Mouse (Mus musculus) embryo, embryonic 10.5 days (tissue): ENCODE measurements at regions not wholly inside any gene's neighbourhood (a gene's known extent, or its start where the extent isn't known, plus 50 kb on each side); places are given as distances from the start of the nearest gene placed in this dataset.

Experiments
- DNase-seq: peaks from one replicate; pipeline ENCODE4 v3.0.0-alpha.2; 2015; ENCODE audit warnings: low spot score

GRCm38 (mm10) chr1:185519811-185520210 is 65.2 kb downstream of the Slc30a10 start:
- no peak for DNase-seq

- DNase-seq = no peak
These were observed 69.4 kb downstream of the Slc30a10 start for GRCm38 (mm10) chr1:185524020-185524419.

GRCm38 (mm10) chr1:185533471-185533870 is 78.8 kb downstream of the Slc30a10 start:
- no peak for DNase-seq

DNA sequence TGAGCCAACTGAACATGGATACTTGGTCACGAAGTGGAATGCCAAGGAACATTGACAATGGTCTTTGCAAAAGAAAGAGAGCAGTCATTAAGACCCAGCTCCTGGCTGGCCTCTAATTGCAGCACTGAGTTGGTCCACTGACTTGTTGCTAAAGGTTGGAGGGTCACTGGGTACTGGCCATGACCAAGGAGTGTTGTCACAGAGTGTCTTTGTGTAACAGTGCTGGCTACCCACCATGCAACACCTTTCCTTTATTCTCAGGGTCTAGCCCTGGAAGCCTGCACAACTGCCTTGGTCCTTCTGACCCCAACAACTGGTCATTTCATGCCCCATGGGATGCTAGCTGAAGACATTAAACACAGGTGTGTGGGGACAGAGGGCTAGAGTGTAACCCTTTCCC is 79.5 kb downstream of the Slc30a10 start:
- no peak for DNase-seq

DNA sequence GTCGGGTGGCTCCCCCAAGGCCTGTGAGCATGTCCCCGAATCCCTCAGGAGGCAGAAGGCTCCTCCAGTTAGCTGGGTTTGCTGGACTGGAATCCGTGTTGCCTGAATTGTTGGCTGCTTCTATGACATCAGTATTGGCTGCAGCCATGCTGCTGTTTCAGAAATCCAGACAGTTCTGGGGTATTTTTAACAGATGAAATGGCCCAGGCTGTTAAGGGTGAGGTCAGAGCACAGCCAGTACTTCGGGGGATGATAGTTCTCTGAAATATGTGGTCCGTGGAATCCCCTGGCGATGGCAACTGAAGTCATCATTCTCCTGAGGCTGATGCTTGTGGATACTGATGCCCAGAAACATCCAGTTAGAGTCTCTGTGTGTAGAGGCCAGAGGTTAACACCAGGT is 80.7 kb downstream of the Slc30a10 start:
- no peak for DNase-seq

GRCm38 (mm10) chr1:185537236-185537635 is 82.6 kb downstream of the Slc30a10 start:
- DNase-seq = no peak

GRCm38 (mm10) chr1:185539458-185539857 is 84.8 kb downstream of the Slc30a10 start:
- no peak for DNase-seq

DNA sequence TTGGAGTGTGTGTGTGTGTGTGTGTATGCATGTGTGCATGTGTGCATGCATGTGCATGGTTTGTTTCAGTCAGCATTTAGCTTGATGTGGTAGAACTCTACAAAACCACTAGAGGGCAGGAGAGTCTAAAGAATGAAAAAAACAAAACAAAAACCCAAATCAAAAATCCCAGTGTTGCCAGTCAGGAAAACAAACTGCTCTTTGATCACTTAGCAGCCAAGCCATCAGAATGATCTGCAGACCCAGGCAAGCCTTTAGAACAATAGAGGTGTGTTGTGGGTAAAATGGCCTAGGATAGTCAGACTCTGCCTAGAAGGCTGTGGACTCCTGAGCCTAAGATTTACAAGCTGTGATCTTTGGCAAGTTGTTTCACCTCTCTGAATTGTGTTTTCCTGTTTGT is 91.7 kb downstream of the Slc30a10 start:
- DNase-seq = peak; percentile 86

DNA sequence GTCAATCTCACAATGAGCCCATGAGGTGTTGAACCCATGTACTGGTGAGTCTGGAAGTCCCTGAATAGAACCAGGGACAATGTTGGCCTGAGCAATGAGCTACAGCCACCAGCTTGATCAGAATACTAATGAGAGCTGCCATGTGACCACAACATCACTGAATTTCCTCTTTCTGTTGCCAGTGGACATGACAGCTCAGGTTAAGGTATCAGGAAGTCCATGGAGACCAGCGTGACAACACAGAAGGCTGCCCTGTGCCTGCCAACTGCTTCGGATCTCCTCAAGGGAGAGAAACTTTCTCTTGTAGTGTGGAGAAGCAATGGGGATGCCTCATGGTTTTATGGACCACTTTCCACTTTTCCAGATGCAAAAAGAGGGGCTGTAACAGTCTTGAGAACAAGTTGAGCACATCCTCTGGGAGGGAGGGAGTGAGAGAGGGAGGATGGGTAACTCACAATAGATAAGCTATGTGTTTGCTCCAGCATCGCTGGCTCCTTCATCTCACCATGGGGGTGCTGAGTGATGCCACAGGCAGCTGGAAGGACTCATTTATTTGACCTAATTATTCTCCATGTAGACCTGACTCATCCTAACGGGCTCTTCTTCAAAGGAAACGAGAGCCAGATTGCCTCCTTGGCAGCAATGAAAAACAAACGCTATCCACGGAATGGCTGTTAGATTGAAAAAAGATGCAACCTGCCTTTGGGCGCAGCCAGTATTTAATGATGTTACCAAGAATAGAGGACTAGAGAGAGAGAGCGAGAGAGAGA is 118.3 kb downstream of the Slc30a10 start:
- DNase-seq = no peak

DNA sequence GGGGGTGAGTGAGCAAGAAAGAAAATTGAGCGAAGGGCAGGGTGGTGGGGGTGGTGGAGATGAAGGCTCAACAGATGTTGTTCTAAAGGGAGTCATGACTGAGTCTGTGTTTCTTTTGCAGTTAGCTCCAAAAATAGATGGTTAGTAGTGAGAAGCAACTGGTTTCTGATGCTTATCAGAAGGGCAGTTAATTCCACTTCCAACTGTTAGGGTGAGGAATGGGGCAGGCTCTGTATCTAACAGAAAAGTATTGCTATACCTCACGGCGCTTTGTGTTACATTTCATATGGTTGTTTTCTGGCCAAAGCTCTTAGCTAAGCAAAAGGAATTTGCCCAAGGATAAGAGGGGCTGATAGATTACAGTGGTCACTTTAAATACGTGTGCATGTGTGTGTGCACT is 120.3 kb downstream of the Slc30a10 start:
- no peak for DNase-seq

- no peak for DNase-seq
These were observed 125.2 kb downstream of the Slc30a10 start for GRCm38 (mm10) chr1:185579824-185580223.

GRCm38 (mm10) chr1:185585191-185585870 is 130.7 kb downstream of the Slc30a10 start:
- no peak for DNase-seq

DNA sequence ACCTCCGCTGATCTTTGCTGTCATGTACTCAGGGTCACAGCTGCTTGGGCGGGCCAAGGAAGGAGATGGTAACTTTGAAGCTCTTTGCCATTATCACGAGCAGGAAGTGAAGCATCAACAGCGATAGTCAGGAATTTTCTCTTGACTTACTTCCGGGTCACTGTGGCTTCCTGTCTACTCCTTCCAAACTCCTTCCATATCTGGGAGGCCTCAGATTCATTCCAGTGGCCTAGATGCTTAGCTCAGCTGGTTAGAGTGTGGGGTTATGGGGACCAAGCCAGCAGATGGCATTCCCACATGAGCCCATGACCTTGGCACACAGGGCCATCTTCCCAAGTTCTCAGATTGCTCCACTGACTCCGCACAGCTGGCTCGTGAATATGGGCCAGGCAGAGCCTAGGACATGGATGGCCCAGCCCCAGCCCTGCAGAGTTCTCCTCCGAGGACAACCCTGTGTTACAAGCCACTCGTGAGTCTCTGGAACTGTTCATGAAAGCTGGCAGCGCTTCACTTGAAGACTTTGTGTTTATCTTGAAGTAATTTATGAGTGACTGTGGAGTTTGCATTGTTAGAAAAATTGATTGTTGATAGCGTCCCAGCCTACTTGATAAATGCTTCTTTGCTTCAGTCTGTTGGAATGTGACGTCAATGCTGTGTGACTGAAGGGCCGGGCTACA is 133.2 kb downstream of the Slc30a10 start:
- DNase-seq = no peak

GRCm38 (mm10) chr1:185588348-185588719 is 133.7 kb downstream of the Slc30a10 start:
- no peak for DNase-seq

DNA sequence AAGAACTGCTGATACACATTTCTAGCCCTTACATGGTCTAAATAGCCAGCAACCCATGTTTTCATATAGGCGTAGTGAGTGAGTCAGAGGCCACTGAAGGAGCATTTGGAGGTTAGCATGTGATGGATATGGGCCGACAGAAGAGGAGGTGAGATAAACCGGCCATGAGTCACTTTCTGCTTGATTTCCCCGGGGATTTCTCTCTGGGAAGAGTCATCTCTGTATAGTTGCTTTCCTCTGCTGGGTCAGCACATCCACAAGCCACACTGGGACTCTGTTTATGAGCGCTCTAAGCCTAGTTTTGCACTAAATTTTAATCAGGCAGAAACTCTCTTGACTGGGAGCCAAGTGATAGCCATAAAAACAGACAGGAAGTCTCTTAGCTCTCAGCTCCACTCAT is 142.2 kb downstream of the Slc30a10 start:
- no peak for DNase-seq

DNA sequence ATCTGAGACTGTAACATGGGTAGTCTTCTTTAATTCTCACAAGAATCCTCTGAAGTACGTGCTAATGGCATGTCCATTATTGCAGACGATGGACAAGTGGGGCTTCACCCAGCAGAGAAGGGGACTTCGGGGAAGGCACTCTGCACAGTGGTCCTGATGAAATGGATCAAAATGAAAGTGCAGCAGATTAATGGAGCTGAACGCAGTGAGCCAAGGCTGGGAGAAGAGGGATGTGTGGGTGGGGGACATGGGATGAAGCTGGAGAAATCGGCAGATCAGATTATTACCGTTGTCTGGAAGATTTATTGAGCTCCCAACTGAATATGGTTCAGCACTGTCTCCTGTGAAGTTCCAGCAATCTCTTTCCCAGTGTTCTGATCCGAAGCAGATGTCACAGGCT is 143.9 kb downstream of the Slc30a10 start:
- DNase-seq = no peak

DNA sequence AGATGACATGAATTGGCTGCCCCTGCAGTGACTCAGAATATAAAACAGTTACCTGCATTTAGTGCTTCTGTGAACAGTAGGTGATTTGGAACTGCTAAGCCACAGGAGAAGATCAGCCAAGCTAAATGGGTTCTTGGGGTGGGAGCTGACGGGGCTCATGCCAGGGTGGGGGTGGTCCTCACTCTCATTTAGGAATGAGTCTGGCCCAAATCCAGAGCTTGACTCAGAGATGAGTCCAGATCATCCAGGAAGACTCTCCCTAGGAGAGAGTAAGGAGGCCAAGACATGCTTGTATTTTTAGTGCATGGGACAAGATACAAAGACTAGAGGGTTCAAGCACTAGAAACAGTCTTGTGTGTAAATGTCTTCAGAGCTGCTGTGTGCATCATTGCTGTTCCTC is 146.5 kb downstream of the Slc30a10 start:
- no peak for DNase-seq

- DNase-seq = no peak
These were observed 151.3 kb downstream of the Slc30a10 start for GRCm38 (mm10) chr1:185605996-185606395.

DNA sequence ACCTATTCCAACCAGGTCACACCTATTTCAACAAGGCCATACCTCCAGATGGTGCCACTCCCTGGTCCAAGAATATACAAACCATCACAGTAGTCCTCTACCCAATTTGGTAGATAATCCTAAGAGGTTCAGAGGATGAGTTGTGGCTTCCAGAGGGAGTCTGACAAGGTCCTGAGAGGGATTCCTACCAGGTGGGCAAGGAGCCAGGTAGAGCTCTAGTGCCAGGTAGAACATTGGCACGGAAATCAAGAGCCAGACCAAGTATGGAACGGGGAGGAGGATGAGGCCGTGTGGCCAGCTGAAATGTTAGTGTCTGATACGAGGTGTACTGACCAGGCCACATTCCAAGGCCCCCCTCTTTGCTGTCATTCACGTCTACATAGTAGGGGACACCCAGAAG is 153.0 kb downstream of the Slc30a10 start:
- no peak for DNase-seq

- DNase-seq = no peak
These were observed 153.8 kb downstream of the Slc30a10 start for GRCm38 (mm10) chr1:185608440-185608839.

DNA sequence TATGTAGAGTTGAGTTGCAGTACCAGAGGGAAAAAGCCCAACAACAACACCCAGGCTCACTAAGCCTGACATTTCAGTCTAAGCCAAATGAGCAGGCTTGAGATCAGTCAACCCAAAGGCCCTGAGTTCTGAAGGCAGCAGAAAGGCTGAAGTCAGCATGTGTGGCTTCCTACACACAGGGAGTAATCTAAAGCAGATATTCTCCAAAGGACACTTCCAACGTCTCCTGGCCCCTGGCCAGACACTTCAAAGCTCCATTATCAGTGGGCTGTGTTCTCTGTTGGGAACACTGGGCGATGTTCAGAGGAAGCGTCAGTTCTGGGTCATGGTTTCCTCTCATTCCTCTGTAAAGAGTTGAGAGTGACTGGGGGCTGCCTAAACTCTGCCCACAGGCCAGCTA is 155.9 kb downstream of the Slc30a10 start:
- no peak for DNase-seq

- peak; percentile 33 for DNase-seq
These were observed 161.3 kb downstream of the Slc30a10 start for GRCm38 (mm10) chr1:185615819-185616429.

DNA sequence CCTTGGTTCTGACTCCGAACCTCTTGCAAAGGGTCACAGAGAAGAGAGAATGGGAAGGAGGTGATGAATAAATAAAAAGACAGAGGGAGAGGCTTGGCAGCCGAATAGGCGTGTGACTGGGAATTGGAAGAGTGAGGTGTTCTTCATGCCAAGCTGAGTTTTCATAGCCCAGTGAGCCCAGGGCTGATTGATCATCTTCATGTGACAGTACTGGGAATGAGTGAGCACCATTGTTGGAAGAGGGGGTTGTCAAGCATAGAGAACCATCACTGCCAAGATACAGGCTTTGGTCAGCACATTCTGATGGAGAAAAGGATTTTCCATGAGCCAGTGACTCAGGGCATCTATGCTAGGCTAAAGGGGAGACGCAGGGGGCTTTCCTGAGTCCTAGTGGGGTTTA is 163.0 kb downstream of the Slc30a10 start:
- DNase-seq = no peak
